Mouse (Mus musculus): ENCODE data around the gene Oma1. TPM values are rescaled to one million over a fixed set of nuclear protein-coding genes. Genes with fewer than 3 reads are reported as not detected.

Gene Oma1
- 10.6 and 10.7 TPM in 2 replicates for polyA plus RNA-seq (2012; ENCODE audit: insufficient read depth, insufficient read length, missing spikeins)

- H3K4me1 ChIP-seq (ENCODE audit: control insufficient read depth, insufficient read depth, insufficient read length, low read length), result no peaks in the 10 kb centered on the region
- H3K4me3 ChIP-seq (ENCODE audit: insufficient read depth, low read depth, low read length), result peak within 1 kb of the TSS; percentile 75
- peak within 1 kb of the TSS; percentile 76 for H3K27ac ChIP-seq (replicated peaks; ENCODE audit: low read depth, low read length)
Measured at GRCm38 (mm10) chr4:103313587-103314525, at the start of gene Oma1. TSS of gene Oma1 (plus strand) at chr4:103313812.

DNA sequence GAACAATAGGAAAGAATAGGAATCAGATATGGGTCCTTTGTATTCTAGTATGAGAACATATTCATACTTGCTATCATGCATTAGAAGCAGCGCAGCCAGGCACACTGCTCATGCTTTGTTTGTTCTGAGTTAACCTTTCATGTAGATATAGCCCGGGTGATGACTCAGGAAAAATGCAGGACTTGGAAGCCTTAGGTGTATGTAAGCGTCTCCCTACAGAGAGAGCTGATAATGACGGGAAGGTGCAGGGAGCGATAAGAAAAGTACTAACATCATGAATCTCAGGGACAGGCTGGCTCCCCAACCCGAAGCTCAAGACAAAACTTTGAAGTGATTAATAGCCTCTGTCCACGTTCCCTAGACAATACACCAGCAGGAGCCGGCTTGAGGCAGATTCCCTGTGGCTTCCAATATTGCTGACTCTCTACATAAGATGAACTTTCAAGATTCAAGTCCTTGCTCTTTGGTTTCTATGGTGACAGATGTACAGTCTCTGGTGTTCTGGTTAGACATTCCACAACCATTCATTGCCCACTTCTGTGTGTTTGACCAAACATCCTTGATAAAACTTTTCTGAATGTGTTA lies 49.7 kb upstream of the Oma1 start:
- no peaks in the 10 kb centered on the region for H3K4me1 ChIP-seq (ENCODE audit: control insufficient read depth, insufficient read depth, insufficient read length, low read length)
- H3K4me3 ChIP-seq (ENCODE audit: insufficient read depth, low read depth, low read length), result no peak overlapping the region
- no peak overlapping the region for H3K27ac ChIP-seq (replicated peaks; ENCODE audit: low read depth, low read length)

DNA sequence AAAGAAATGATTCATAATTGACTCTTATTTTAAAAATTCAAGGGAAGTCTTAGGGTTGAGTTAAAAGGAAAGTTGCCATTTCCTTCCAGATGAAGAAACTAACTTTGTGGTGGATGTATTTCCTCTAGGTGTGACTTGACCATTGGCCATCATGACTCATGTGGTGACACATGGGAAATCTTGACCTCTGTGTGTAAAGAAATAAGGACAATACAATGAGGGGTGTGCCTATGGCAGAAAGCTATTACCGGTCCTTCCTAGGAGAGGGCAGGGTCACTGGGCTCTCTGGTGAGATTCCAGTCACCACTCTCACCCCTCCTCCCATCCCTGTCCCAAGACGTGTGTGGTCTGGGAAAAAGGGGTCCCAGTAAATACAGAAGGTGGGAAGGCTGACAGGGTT lies 48.4 kb upstream of the Oma1 start:
- Histone ChIP-seq H3K4me3 (ENCODE audit: insufficient read depth, low read depth, low read length) (no peak overlapping the region), H3K27ac (replicated peaks; ENCODE audit: low read depth, low read length) (no peak overlapping the region), H3K4me1 (ENCODE audit: control insufficient read depth, insufficient read depth, insufficient read length, low read length) (no peaks in the 10 kb centered on the region)

- no peaks in the 10 kb centered on the region for H3K4me1 ChIP-seq (ENCODE audit: control insufficient read depth, insufficient read depth, insufficient read length, low read length)
- no peak overlapping the region for H3K27ac ChIP-seq (replicated peaks; ENCODE audit: low read depth, low read length)
- no peak overlapping the region for H3K4me3 ChIP-seq (ENCODE audit: insufficient read depth, low read depth, low read length)
Measured at GRCm38 (mm10) chr4:103269336-103269735, 44.3 kb upstream of the Oma1 start.

DNA sequence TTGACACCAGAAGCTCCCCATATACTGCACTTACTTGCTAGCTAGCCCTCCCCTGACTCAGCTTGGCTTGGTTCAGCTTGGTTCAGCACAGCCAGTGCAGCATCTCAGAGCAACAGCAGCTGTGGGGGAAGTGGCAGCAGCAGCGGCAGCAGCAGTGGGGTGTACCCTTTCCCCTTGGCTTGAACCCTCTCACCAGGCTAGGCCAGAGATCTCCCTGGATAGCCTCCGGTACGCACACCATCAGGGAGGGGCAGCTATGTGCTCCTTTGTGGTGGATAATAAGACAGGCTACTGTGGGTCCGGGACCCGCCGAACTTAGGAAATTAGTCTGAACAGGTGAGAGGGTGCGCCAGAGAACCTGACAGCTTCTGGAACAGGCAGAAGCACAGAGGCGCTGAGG lies 40.6 kb upstream of the Oma1 start:
- Histone ChIP-seq H3K4me3 (ENCODE audit: insufficient read depth, low read depth, low read length) (no peak overlapping the region), H3K27ac (replicated peaks; ENCODE audit: low read depth, low read length) (no peak overlapping the region)

DNA sequence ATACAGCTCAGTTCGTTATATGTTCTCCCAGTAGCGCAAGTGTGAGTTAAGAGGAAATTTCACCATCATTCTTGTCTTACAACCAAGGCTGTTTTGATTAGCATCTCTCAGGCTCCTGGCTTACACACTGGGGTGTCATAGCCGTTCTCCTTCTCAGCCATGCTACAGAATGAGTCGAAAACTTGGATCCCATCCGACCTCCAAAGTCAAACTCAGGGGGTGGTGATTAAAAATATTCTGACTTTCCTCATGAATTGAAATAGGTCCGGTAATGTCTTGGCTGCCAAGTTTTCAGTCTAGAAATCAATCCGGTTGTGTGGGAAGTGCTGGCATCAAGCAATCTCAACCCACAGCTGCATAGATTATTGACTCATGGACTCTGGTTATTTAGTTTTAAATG lies 25.3 kb upstream of the Oma1 start:
- H3K4me3 ChIP-seq (ENCODE audit: insufficient read depth, low read depth, low read length), result no peak overlapping the region
- no peak overlapping the region for H3K27ac ChIP-seq (replicated peaks; ENCODE audit: low read depth, low read length)
- H3K4me1 ChIP-seq (ENCODE audit: control insufficient read depth, insufficient read depth, insufficient read length, low read length), result no peaks in the 10 kb centered on the region

More for the DNA sequence above, 40.6 kb upstream of the Oma1 start:
- H3K4me1 ChIP-seq (ENCODE audit: control insufficient read depth, insufficient read depth, insufficient read length, low read length), result no peaks in the 10 kb centered on the region

- H3K4me1 ChIP-seq (ENCODE audit: control insufficient read depth, insufficient read depth, insufficient read length, low read length), result no peaks in the 10 kb centered on the region
- no peak within 1 kb of the TSS for H3K27ac ChIP-seq (replicated peaks; ENCODE audit: low read depth, low read length)
- H3K4me3 ChIP-seq (ENCODE audit: insufficient read depth, low read depth, low read length), result no peak within 1 kb of the TSS
Measured at GRCm38 (mm10) chr4:103290763-103291162, 22.8 kb upstream of the Oma1 start, which contains the start of gene 4921539E11Rik. TSS of gene 4921539E11Rik (minus strand) at chr4:103290863.

DNA sequence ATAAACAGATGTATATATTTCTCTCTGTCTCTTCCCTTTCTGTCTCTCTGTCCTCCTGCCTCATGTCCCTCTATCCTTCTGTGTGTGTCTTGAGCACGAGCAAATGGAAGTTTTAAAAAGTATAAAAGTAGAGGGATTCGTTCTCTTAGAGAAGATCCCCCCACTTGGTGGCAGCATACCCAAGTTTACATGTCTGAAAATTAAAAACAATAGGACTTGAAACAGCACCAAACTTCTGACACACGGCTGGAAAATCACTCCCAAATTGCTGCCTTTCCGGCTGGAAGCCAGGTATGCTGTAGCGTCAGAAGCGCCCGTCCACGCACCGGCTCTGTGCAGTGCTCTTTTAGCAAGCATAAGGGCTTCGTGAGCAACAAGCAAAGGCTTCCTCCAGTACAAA lies 14.3 kb upstream of the Oma1 start:
- Histone ChIP-seq H3K4me1 (ENCODE audit: control insufficient read depth, insufficient read depth, insufficient read length, low read length) (no peaks in the 10 kb centered on the region), H3K4me3 (ENCODE audit: insufficient read depth, low read depth, low read length) (no peak overlapping the region), H3K27ac (replicated peaks; ENCODE audit: low read depth, low read length) (no peak overlapping the region)

GRCm38 (mm10) chr4:103303851-103304250 lies 9.8 kb upstream of the Oma1 start:
- H3K4me3 ChIP-seq (ENCODE audit: insufficient read depth, low read depth, low read length), result no peak overlapping the region
- H3K4me1 ChIP-seq (ENCODE audit: control insufficient read depth, insufficient read depth, insufficient read length, low read length), result no peaks in the 10 kb centered on the region
- no peak overlapping the region for H3K27ac ChIP-seq (replicated peaks; ENCODE audit: low read depth, low read length)

GRCm38 (mm10) chr4:103314526-103314910 lies 906 bp downstream of the Oma1 start:
- no peak overlapping the region for H3K27ac ChIP-seq (replicated peaks; ENCODE audit: low read depth, low read length)
- no peaks in the 10 kb centered on the region for H3K4me1 ChIP-seq (ENCODE audit: control insufficient read depth, insufficient read depth, insufficient read length, low read length)
- H3K4me3 ChIP-seq (ENCODE audit: insufficient read depth, low read depth, low read length), result peak overlapping the region; percentile 75; the same call in 1 of the 2 replicates

DNA sequence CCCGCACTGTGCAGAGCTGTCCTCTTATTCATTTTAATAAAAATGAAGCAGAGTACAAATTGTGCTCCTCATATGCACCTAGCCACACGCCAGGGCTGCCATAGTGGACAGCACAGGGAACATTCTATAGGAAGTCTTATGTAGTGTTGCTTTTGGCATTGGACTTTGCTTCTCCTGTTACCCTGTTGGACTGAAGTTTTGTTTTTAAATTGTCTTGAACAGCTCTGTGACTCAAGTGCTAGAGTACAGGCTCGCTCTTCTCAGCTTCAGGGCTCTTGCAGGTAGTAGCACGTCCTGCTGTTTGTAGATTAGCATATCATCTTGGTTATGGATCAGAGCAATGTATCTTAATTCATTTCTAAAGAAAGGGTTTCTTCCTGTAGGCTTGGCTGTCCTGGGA lies 2.2 kb downstream of the Oma1 start:
- Histone ChIP-seq H3K4me3 (ENCODE audit: insufficient read depth, low read depth, low read length) (no peak overlapping the region), H3K4me1 (ENCODE audit: control insufficient read depth, insufficient read depth, insufficient read length, low read length) (no peaks in the 10 kb centered on the region), H3K27ac (replicated peaks; ENCODE audit: low read depth, low read length) (no peak overlapping the region)

- Histone ChIP-seq H3K27ac (replicated peaks; ENCODE audit: low read depth, low read length) (no peak overlapping the region), H3K4me3 (ENCODE audit: insufficient read depth, low read depth, low read length) (no peak overlapping the region), H3K4me1 (ENCODE audit: control insufficient read depth, insufficient read depth, insufficient read length, low read length) (no peaks in the 10 kb centered on the region)
Measured at GRCm38 (mm10) chr4:103321461-103321860, 7.8 kb downstream of the Oma1 start.

DNA sequence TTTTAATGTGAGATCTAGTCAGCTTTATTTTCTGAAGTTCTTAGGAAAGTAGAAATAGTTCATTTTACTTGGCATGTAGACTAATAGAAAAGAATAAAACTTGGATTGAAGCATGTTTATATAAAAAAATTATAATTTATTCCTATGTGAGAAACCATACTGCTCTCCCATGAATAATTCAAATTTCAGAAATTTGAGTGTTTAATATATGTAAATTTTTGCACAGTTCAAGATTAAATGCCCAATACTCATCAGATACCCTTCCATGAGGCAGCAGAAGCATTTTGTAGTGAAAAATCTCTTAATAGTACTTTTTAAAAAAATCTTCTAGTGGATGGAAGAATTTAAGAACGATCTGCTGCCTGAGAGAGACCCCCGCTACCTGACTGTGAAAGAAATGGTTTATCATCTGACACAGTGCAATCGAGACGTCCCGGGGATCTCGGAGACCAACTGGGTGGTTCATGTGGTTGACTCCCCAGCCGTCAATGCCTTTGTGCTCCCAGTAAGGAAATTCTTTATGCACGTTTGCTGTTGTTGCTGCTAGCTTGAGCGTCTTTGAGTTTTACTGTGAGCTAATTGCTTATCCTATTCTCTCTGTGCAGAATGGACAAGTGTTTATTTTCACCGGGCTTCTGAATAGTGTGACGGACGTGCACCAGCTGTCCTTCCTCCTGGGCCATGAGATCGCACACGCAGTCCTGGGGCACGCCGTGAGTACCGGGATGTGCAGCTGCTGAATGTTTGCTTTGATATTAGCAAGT lies 11.3 kb downstream of the Oma1 start:
- H3K4me1 ChIP-seq (ENCODE audit: control insufficient read depth, insufficient read depth, insufficient read length, low read length), result no peaks in the 10 kb centered on the region
- H3K27ac ChIP-seq (replicated peaks; ENCODE audit: low read depth, low read length), result no peak overlapping the region
- H3K4me3 ChIP-seq (ENCODE audit: insufficient read depth, low read depth, low read length), result no peak overlapping the region

DNA sequence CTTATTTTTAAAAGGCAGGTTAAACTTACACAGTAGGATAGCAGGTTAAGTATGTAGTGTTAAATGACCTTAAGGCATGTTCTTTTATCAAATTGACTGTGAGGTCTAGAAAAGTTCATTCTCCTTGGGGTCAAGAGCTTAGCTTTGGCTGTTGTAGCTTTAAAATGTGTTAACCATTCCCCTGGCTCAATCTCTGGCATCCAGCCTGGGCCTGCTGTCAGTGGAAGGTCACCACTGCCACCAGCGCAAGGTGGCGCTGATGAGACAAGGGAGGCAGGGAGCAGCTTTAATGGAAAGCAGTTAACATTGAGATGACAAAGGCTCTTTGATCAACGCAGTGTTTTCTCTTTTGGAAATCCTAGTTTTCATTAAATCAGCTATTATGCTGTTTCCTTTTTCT lies 13.4 kb downstream of the Oma1 start:
- H3K4me3 ChIP-seq (ENCODE audit: insufficient read depth, low read depth, low read length), result no peak overlapping the region
- H3K27ac ChIP-seq (replicated peaks; ENCODE audit: low read depth, low read length), result no peak overlapping the region
- H3K4me1 ChIP-seq (ENCODE audit: control insufficient read depth, insufficient read depth, insufficient read length, low read length), result no peaks in the 10 kb centered on the region

DNA sequence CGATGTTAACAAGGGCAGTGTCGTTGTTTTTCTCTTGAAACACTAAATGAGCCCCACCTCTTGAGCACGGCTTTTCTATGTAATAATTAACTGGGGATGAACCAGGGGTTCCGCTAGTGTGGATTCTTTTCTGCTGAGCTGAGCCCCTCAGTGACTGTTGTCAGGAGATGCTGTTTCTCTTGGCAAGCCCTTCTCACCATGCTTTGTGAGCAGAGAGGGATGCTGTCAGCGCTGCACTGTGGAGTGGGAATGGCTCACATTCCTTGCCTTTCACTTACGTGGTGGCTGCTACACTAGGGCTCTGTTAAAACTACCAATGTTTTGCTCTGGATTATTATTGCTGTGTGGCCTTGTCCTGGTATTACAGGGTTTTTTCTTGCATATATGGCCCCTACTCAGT lies 15.7 kb downstream of the Oma1 start:
- no peaks in the 10 kb centered on the region for H3K4me1 ChIP-seq (ENCODE audit: control insufficient read depth, insufficient read depth, insufficient read length, low read length)
- no peak overlapping the region for H3K27ac ChIP-seq (replicated peaks; ENCODE audit: low read depth, low read length)
- no peak overlapping the region for H3K4me3 ChIP-seq (ENCODE audit: insufficient read depth, low read depth, low read length)

Measured in brown adipose tissue, adult 24 weeks (tissue).